Mouse (Mus musculus) lung, embryonic 15.5 days (tissue): ENCODE data around the gene Wnt7a. TPM values are rescaled to one million over a fixed set of nuclear protein-coding genes. Genes with fewer than 3 reads are reported as not detected.

Experiments used
- ATAC-seq: fragments of 200-750 bp; cut with Nextera tagmentation; 2 replicates; pipeline ENCODE4 v1.8.0; 2017; ENCODE audit warnings: moderate number of reproducible peaks, borderline replicate concordance; ENCODE audit not compliant: low FRiP score, low TSS enrichment; ENCODE audit errors: extremely low read depth
- H3K27ac ChIP-seq: fragments of 300-500 bp; sonication (generic); 2 replicates; pipeline ENCODE4 v1.5.1; 2015; ENCODE audit warnings: moderate library complexity, mild to moderate bottlenecking, inconsistent platforms
- H3K27me3 ChIP-seq: fragments of 300-500 bp; sonication (generic); 2 replicates; pipeline ENCODE4 v1.6.1; 2015; ENCODE audit warnings: inconsistent platforms
- H3K36me3 ChIP-seq: fragments of 300-500 bp; sonication (generic); 2 replicates; pipeline ENCODE4 v1.6.1; 2015; ENCODE audit warnings: inconsistent platforms
- H3K4me1 ChIP-seq: fragments of 300-500 bp; sonication (generic); 2 replicates; pipeline ENCODE4 v1.6.1; 2015; ENCODE audit warnings: inconsistent platforms
- H3K4me2 ChIP-seq: fragments of 300-500 bp; sonication (generic); 2 replicates; pipeline ENCODE4 v1.6.1; 2015; ENCODE audit warnings: inconsistent platforms, mild to moderate bottlenecking, moderate library complexity
- H3K4me3 ChIP-seq: fragments of 300-500 bp; sonication (generic); 2 replicates; pipeline ENCODE4 v1.5.1; 2015; ENCODE audit warnings: mild to moderate bottlenecking, inconsistent platforms
- H3K9ac ChIP-seq: fragments of 300-500 bp; sonication (generic); 2 replicates; pipeline ENCODE4 v1.6.1; 2015; ENCODE audit warnings: inconsistent platforms
- H3K9me3 ChIP-seq: fragments of 300-500 bp; sonication (generic); 2 replicates; pipeline ENCODE4 v1.6.1; 2016; ENCODE audit warnings: inconsistent platforms
- WGBS: fragments of 180-500 bp; shearing (Covaris S2); methylation state at CpG from one replicate; pipeline ENCODE4 v1.1.7; 2015; 5-methylcytosine and 5-hydroxymethylcytosine counted together
- polyA plus RNA-seq: library from polyadenylated mRNA; unstranded; fragments of >200 nt; fragmentation: Nextera tagmentation; extraction: Ambion mirVana; gene quantifications from 2 replicates; pipeline ENCODE4 v1.2.1, GENCODE M21; 2015

The Wnt7a gene
- polyA plus RNA-seq, 1 experiment from 2014 or later = 1.8 TPM

DNA sequence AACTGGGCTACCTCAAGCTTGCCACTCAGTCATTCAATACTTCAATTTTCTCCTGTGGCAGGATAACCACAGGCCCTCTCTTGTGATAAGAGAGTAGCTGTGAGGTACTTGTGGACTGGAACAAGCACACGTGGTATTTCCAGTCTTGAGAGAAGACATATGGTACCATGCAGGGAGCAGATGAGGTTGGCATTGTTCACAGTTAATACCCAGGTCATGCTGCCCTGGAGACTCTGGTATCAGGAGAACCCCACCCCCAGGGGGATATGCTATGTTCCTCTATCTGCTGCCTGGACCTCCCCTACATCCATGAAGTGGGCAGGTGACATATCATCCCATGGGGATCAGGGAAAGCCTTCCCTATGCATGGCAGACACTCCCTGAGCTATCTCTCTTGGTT is 27.9 kb downstream of the Wnt7a start:
- WGBS = 80% methylated on average over 1 of the region's 1 CpGs
- Histone ChIP-seq H3K36me3 (no peaks in the 10 kb centered on the region), H3K4me2 (no peak overlapping the region), H3K4me3 (no peak overlapping the region), H3K27me3 (no peaks in the 10 kb centered on the region), H3K27ac (no peak overlapping the region), H3K9me3 (no peaks in the 10 kb centered on the region), H3K9ac (no peak overlapping the region), H3K4me1 (peaks cover 7% of the 10 kb centered on the region; the same call in 1 of the 2 replicates)
- ATAC-seq = no peak

GRCm38 (mm10) chr6:91379871-91380270 is 31.3 kb downstream of the Wnt7a start:
- 65% methylated on average over 4 of the region's 4 CpGs for WGBS

GRCm38 (mm10) chr6:91379266-91379665 is 31.9 kb downstream of the Wnt7a start:
- Histone ChIP-seq H3K9me3 (no peaks in the 10 kb centered on the region), H3K27ac (no peak overlapping the region), H3K4me3 (no peak overlapping the region), H3K9ac (no peak overlapping the region), H3K4me1 (peaks cover 7% of the 10 kb centered on the region; the same call in 1 of the 2 replicates), H3K4me2 (no peak overlapping the region), H3K36me3 (no peaks in the 10 kb centered on the region), H3K27me3 (no peaks in the 10 kb centered on the region)
- WGBS = 75% methylated on average over 3 of the region's 3 CpGs
- ATAC-seq = no peak

More at GRCm38 (mm10) chr6:91379871-91380270, 31.3 kb downstream of the Wnt7a start:
- Histone ChIP-seq H3K27ac (no peak overlapping the region), H3K4me3 (no peak overlapping the region), H3K4me2 (no peak overlapping the region), H3K9ac (no peak overlapping the region), H3K4me1 (peaks cover 7% of the 10 kb centered on the region; the same call in 1 of the 2 replicates), H3K9me3 (no peaks in the 10 kb centered on the region), H3K27me3 (no peaks in the 10 kb centered on the region), H3K36me3 (no peaks in the 10 kb centered on the region)
- no peak for ATAC-seq

GRCm38 (mm10) chr6:91372977-91373376 is 38.2 kb downstream of the Wnt7a start:
- no peak overlapping the region for H3K9ac ChIP-seq
- H3K4me2 ChIP-seq = no peak overlapping the region
- H3K9me3 ChIP-seq = no peaks in the 10 kb centered on the region
- no peaks in the 10 kb centered on the region for H3K4me1 ChIP-seq
- no peak overlapping the region for H3K4me3 ChIP-seq
- 0 out of 2 replicates have a peak overlapping the region, but pooled peaks have one; percentile 22 for H3K27ac ChIP-seq
- no peaks in the 10 kb centered on the region for H3K27me3 ChIP-seq
- no peaks in the 10 kb centered on the region for H3K36me3 ChIP-seq
- no peak for ATAC-seq

GRCm38 (mm10) chr6:91372586-91372971 is 38.6 kb downstream of the Wnt7a start:
- 0 out of 2 replicates have a peak overlapping the region, but pooled peaks have one; percentile 22 for H3K27ac ChIP-seq

DNA sequence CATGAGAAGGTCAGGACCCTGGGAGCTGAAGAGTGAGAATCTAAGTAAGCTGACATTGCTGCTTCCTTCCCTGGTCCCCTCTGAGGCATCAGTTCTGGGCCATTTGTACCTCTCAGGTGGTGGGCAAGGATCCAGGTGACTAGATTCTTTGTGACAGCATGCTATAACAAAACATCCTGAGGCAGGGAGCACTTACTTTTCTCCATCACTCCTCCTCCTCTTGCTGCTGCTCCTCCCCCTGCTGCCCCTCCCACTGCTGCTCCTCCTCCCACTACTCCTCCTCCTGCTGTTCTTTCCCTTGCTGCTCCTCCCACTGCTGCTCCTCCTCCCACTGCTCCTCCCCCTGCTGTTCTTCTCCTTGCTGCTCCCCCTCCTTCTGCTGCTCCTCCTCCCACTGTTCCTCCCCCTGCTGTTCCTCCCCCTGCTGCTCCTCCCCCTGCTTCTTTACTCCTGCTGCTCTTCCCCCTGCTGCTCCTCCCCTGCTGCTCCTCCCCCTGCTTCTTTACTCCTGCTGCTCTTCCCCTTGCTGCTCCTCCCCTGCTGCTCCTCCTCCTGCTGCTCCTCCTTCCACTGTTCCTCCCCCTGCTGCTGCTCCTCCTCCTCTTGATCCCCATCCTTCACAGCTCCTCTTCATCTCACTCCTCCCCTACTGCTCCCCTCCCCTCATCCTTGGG is 39.1 kb downstream of the Wnt7a start:
- Histone ChIP-seq H3K4me3 (no peak overlapping the region), H3K9ac (no peak overlapping the region), H3K36me3 (no peaks in the 10 kb centered on the region), H3K4me2 (no peak overlapping the region), H3K4me1 (no peaks in the 10 kb centered on the region), H3K9me3 (no peaks in the 10 kb centered on the region), H3K27me3 (no peaks in the 10 kb centered on the region), H3K27ac (0 out of 2 replicates have a peak overlapping the region, but pooled peaks have one; percentile 22)
- ATAC-seq = peak; percentile 44; the same call in 1 of the 2 replicates

More at GRCm38 (mm10) chr6:91372586-91372971, 38.6 kb downstream of the Wnt7a start:
- Histone ChIP-seq H3K4me3 (no peak overlapping the region), H3K9ac (no peak overlapping the region), H3K4me1 (no peaks in the 10 kb centered on the region), H3K4me2 (no peak overlapping the region), H3K27me3 (no peaks in the 10 kb centered on the region), H3K9me3 (no peaks in the 10 kb centered on the region), H3K36me3 (no peaks in the 10 kb centered on the region)
- ATAC-seq = 0 out of 2 replicates have a peak, but pooled peaks have one; percentile 43
- 13% methylated on average over 3 of the region's 3 CpGs for WGBS

- no peak overlapping the region for H3K27ac ChIP-seq
- no peak overlapping the region for H3K4me3 ChIP-seq
- H3K27me3 ChIP-seq = no peaks in the 10 kb centered on the region
- WGBS = 91% methylated on average over 1 of the region's 1 CpGs
- H3K4me2 ChIP-seq = no peak overlapping the region
- no peak overlapping the region for H3K9ac ChIP-seq
- H3K4me1 ChIP-seq = no peaks in the 10 kb centered on the region
- no peaks in the 10 kb centered on the region for H3K9me3 ChIP-seq
- H3K36me3 ChIP-seq = no peaks in the 10 kb centered on the region
- ATAC-seq = no peak
These were observed 44.4 kb downstream of the Wnt7a start for GRCm38 (mm10) chr6:91366781-91367180.

DNA sequence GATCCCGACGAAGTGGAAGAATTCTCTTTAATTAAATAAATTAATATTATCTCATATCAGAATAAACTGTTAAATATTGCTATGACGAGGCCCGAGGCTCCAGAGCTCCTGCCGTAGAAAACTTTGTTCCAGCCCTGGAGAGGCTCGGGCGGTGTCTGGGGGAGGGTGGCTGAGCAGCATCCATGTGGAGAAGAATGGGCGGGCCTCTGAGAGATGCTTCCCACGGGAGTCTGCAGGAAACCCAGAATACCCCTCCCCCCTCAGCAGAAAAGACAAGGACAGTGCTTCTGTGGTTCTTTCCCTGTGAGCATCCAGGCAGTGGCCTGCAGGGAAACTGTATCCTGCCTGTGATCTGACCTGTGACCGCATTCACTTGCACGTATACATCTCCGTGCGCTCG is 45.7 kb downstream of the Wnt7a start:
- H3K9me3 ChIP-seq = no peaks in the 10 kb centered on the region
- no peak for ATAC-seq
- no peak overlapping the region for H3K27ac ChIP-seq
- no peaks in the 10 kb centered on the region for H3K27me3 ChIP-seq
- no peaks in the 10 kb centered on the region for H3K36me3 ChIP-seq
- H3K4me2 ChIP-seq = no peak overlapping the region
- no peak overlapping the region for H3K9ac ChIP-seq
- 54% methylated on average over 14 of the region's 14 CpGs for WGBS
- no peak overlapping the region for H3K4me3 ChIP-seq
- no peaks in the 10 kb centered on the region for H3K4me1 ChIP-seq

DNA sequence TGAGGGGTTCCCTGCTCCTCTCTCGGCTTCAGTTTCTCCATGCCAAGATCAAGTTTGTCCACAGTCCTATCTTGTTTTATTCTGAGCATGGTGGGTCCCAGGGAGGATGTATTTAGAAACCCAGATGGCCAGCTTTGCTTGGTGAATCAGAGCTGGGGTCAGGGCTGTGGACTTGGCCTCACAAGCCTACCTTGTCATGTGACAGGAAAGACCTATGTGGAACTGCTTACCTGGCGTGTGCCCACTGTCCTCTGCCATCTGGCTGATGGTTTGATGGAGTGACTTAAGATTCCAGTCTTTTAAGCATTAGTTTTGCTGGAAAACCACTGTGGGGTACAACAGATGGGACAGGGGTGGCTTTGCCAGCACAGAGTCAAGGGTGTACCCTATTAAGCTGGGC is 48.4 kb downstream of the Wnt7a start:
- no peaks in the 10 kb centered on the region for H3K9me3 ChIP-seq
- peaks cover 2% of the 10 kb centered on the region; the same call in 1 of the 2 replicates for H3K4me1 ChIP-seq
- no peak overlapping the region for H3K4me3 ChIP-seq
- no peak overlapping the region for H3K4me2 ChIP-seq
- ATAC-seq = no peak
- whole genome bisulfite sequencing = 73% methylated on average over 2 of the region's 2 CpGs
- no peak overlapping the region for H3K27ac ChIP-seq
- H3K9ac ChIP-seq = no peak overlapping the region
- no peaks in the 10 kb centered on the region for H3K27me3 ChIP-seq
- no peaks in the 10 kb centered on the region for H3K36me3 ChIP-seq

- Histone ChIP-seq H3K9me3 (no peaks in the 10 kb centered on the region), H3K36me3 (no peaks in the 10 kb centered on the region), H3K27me3 (no peaks in the 10 kb centered on the region), H3K4me1 (peaks cover 7% of the 10 kb centered on the region; the same call in 1 of the 2 replicates), H3K4me2 (no peak overlapping the region), H3K27ac (no peak overlapping the region), H3K9ac (no peak overlapping the region), H3K4me3 (no peak overlapping the region)
- no peak for ATAC-seq
- 71% methylated on average over 6 of the region's 6 CpGs for WGBS
These were observed 50.2 kb downstream of the Wnt7a start for GRCm38 (mm10) chr6:91360998-91361397.

- no peaks in the 10 kb centered on the region for H3K9me3 ChIP-seq
- H3K4me1 ChIP-seq = peaks cover 7% of the 10 kb centered on the region; the same call in 1 of the 2 replicates
- H3K27ac ChIP-seq = no peak overlapping the region
- H3K4me2 ChIP-seq = no peak overlapping the region
- no peak overlapping the region for H3K9ac ChIP-seq
- no peaks in the 10 kb centered on the region for H3K27me3 ChIP-seq
- H3K4me3 ChIP-seq = no peak overlapping the region
- 85% methylated on average over 4 of the region's 4 CpGs for WGBS
- no peaks in the 10 kb centered on the region for H3K36me3 ChIP-seq
- ATAC-seq = no peak
These were observed 50.8 kb downstream of the Wnt7a start for GRCm38 (mm10) chr6:91360371-91360690.

GRCm38 (mm10) chr6:91359672-91360370 is 51.3 kb downstream of the Wnt7a start:
- H3K4me1 ChIP-seq = peaks cover 7% of the 10 kb centered on the region; the same call in 1 of the 2 replicates
- 70% methylated on average over 7 of the region's 7 CpGs for WGBS
- H3K36me3 ChIP-seq = no peaks in the 10 kb centered on the region
- ATAC-seq = no peak
- H3K9me3 ChIP-seq = no peaks in the 10 kb centered on the region
- no peaks in the 10 kb centered on the region for H3K27me3 ChIP-seq
- no peak overlapping the region for H3K27ac ChIP-seq
- H3K4me3 ChIP-seq = no peak overlapping the region
- no peak overlapping the region for H3K9ac ChIP-seq
- H3K4me2 ChIP-seq = no peak overlapping the region
